Mouse (Mus musculus) liver, postnatal 0 days (tissue): ENCODE data around the gene Atp2c2. TPM values are rescaled to one million over a fixed set of nuclear protein-coding genes. Genes with fewer than 3 reads are reported as not detected.
A peak's percentile ranks its signal among the peaks of the same experiment; 100 is the strongest.

ENCODE experiments used
- ATAC-seq: fragments of 200-750 bp; cut with Nextera tagmentation; 2 replicates; pipeline ENCODE4 v1.8.0; 2017; ENCODE audit warnings: mild to moderate bottlenecking, moderate library complexity
- DNase-seq: peaks from one replicate; pipeline ENCODE4 v3.0.0-alpha.2; 2016
- H3K27ac ChIP-seq: fragments of 300-500 bp; sonication (generic); 2 replicates; pipeline ENCODE4 v1.5.1; 2014; ENCODE audit warnings: antibody characterized with exemption, moderate library complexity, mild to moderate bottlenecking, low read depth
- H3K27me3 ChIP-seq: fragments of 300-500 bp; sonication (generic); 2 replicates; pipeline ENCODE4 v1.6.1; 2014; ENCODE audit warnings: low read length, control low read depth, mixed read lengths; ENCODE audit not compliant: insufficient read depth
- H3K36me3 ChIP-seq: fragments of 300-500 bp; sonication (generic); replicated peaks from 2 replicates; pipeline ENCODE4 v1.6.1; 2014; ENCODE audit warnings: mild to moderate bottlenecking, control low read depth, low read length, moderate library complexity, mixed read lengths; ENCODE audit not compliant: insufficient read depth
- H3K4me1 ChIP-seq: fragments of 300-500 bp; sonication (generic); 2 replicates; pipeline ENCODE4 v1.6.1; 2014; ENCODE audit warnings: antibody characterized with exemption, mild to moderate bottlenecking, control low read depth; ENCODE audit not compliant: insufficient read depth
- H3K4me2 ChIP-seq: fragments of 300-500 bp; sonication (generic); 2 replicates; pipeline ENCODE4 v1.6.1; 2014; ENCODE audit warnings: low read depth, mild to moderate bottlenecking, low read length, moderate library complexity, mixed read lengths
- H3K4me3 ChIP-seq: fragments of 300-500 bp; sonication (generic); 2 replicates; pipeline ENCODE4 v1.5.1; 2014; ENCODE audit warnings: low read depth, low read length
- H3K9ac ChIP-seq: fragments of 300-500 bp; sonication (generic); replicated peaks from 2 replicates; pipeline ENCODE4 v1.6.1; 2014; ENCODE audit warnings: mild to moderate bottlenecking, moderate library complexity
- H3K9me3 ChIP-seq: fragments of 300-500 bp; sonication (generic); 2 replicates; pipeline ENCODE4 v1.6.1; 2016; ENCODE audit warnings: mild to moderate bottlenecking, control low read depth, low read length, mixed read lengths
- CTCF ChIP-seq: sonication (generic); IDR thresholded peaks from 2 replicates; pipeline ENCODE4 v1.5.1; 2016; ENCODE audit warnings: antibody characterized with exemption, low read depth
- EP300 ChIP-seq: IDR thresholded peaks from 2 replicates; pipeline ENCODE4 v1.6.1; 2016; ENCODE audit warnings: antibody characterized with exemption, low read depth, mild to moderate bottlenecking
- WGBS: fragments of 180-500 bp; shearing (Covaris S2); extraction: QIAGEN DNeasy Blood & Tissue Kit; methylation state at CpG from one replicate; pipeline ENCODE4 v1.1.7; 2014; ENCODE audit not compliant: insufficient replicate concordance; 5-methylcytosine and 5-hydroxymethylcytosine counted together
- polyA plus RNA-seq: library from polyadenylated mRNA; unstranded; fragments of >200 nt; fragmentation: Nextera tagmentation; extraction: Ambion mirVana; gene quantifications from 2 replicates; pipeline ENCODE4 v1.2.1, GENCODE M21; 2015

Atp2c2 gene
- polyA plus RNA-seq, 1 experiment from 2014 or later = 0.05 TPM

DNA sequence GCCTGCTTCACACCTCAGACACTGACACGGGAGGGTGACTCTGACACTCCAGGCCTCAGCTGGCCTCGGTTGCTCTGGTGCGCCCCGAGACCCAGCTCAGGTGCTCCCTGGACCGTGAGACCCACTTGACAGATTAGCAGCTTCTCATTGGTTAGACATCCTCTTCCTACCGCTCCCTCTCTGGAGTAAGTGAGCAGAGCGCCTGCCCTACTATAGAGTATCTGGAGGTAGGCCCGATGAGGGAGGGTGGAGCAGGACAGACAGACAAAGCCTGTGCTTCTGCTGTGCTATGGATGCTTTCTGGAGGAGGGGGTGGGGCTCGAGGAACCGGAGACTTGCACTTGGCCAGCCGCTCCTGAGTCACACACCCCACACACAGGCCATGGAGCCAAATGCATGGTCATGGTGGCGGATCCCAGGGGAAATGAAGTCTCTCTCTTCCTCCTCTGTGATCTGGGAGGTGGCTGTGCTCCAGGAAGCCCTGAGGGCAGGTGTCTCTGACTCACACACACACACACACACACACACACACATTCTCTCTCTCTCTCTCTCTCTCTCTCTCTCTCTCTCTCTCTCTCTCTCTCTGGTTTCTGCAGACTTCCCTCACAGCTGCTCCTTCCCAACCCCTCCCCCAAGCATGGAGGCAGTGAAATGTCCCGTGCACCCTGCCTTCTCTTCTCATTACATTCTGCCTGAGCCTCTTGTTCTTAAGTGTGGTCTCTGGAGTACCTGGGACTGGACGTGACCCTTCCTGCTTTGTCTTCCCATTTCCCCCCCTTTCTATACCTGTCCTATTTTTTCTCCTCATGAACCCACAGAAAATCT is 9.3 kb downstream of the Atp2c2 start:
- TF ChIP-seq EP300 (no peak), CTCF (no peak)
- Histone ChIP-seq H3K4me2 (0 out of 2 replicates have a peak overlapping the region, but pooled peaks have one; percentile 9), H3K4me3 (no peak overlapping the region), H3K4me1 (peaks cover 3% of the 10 kb centered on the region; the same call in 1 of the 2 replicates), H3K9me3 (no peaks in the 10 kb centered on the region), H3K27me3 (no peaks in the 10 kb centered on the region), H3K9ac (no peak overlapping the region), H3K27ac (peak overlapping the region; percentile 60), H3K36me3 (no peaks in the 10 kb centered on the region)
- DNase-seq (peak; percentile 26), ATAC-seq (no peak)
- WGBS = 66% methylated on average over 14 of the region's 14 CpGs

DNA sequence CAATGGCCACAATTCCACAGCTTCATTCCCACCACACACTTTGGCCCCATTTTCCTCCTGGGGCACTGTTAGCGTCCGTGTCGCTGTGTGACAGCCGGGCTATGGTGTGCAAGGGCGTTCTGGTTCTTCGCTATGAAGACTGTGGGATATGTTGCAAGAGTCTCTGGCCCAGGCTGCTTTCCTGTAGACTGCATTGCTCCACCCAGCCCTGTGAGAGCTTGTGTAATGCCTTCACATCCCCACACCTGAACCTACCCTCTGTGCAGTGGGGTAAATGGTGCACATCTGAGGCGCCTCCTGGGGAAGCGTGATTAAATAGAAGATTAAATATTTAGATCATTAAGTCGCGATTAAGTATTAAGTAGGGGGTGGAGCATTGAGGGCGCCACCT is 9.9 kb downstream of the Atp2c2 start:
- 50% methylated on average over 11 of the region's 11 CpGs for WGBS
- Histone ChIP-seq H3K4me3 (no peak overlapping the region), H3K27ac (peak overlapping the region; percentile 60), H3K27me3 (no peaks in the 10 kb centered on the region), H3K4me2 (0 out of 2 replicates have a peak overlapping the region, but pooled peaks have one; percentile 9), H3K9ac (no peak overlapping the region), H3K9me3 (no peaks in the 10 kb centered on the region), H3K36me3 (no peaks in the 10 kb centered on the region), H3K4me1 (peaks cover 3% of the 10 kb centered on the region; the same call in 1 of the 2 replicates)
- TF ChIP-seq CTCF (no peak), EP300 (no peak)
- peak; percentile 49 for DNase-seq
- peak; percentile 81 for ATAC-seq

DNA sequence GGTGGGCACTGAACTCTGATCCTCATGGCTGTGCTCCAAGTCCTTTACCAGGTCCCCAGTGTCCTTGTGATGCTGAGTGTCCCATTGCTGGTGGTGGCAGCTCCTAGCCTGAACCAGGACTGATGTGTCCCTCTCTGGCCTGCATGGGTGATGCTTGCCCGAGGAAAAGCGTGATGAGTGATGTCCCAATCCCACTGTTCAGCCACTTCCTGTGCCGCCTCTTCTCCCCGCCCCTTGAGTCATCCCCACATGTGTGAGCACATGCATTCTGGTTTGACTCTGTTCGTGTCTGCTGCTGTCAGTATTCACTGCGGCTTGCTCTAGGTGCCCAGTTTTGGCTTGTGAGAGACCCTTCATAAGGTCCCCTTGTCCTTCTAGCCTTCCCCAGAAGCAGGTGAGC is 12.4 kb downstream of the Atp2c2 start:
- H3K36me3 ChIP-seq = no peaks in the 10 kb centered on the region
- no peaks in the 10 kb centered on the region for H3K9me3 ChIP-seq
- H3K4me3 ChIP-seq = no peak overlapping the region
- peaks cover 11% of the 10 kb centered on the region for H3K4me1 ChIP-seq
- TF ChIP-seq EP300 (no peak; the same call in 1 of the 2 replicates), CTCF (no peak)
- H3K9ac ChIP-seq = no peak overlapping the region
- no peaks in the 10 kb centered on the region for H3K27me3 ChIP-seq
- 71% methylated on average over 6 of the region's 6 CpGs for WGBS
- no peak overlapping the region for H3K4me2 ChIP-seq
- no peak overlapping the region for H3K27ac ChIP-seq
- peak; percentile 31; the same call in 1 of the 2 replicates for ATAC-seq
- peak; percentile 58 for DNase-seq

DNA sequence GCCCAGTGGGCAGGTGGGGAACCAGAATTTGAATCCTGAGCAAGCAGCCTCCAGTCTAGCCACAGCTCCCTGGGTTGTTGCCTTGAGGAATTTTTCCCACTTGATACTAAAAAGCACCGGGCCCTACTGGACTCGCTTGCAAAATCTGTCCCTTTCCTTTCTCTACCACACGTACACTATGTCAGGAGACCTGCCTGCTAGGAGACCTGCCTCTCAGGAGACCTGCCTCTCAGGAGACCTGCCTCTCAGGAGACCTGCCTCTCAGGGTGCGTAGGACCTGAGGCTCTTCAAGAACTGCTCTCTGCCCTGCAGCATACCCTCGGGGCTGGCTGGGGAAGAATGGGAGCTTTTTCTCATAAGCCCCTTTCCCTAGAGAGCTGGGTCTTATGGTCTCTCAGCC is 13.6 kb downstream of the Atp2c2 start:
- H3K4me1 ChIP-seq = peaks cover 15% of the 10 kb centered on the region
- H3K27ac ChIP-seq = no peak overlapping the region
- H3K4me3 ChIP-seq = no peak overlapping the region
- WGBS = 76% methylated on average over 5 of the region's 5 CpGs
- no peaks in the 10 kb centered on the region for H3K9me3 ChIP-seq
- H3K27me3 ChIP-seq = no peaks in the 10 kb centered on the region
- ATAC-seq (no peak), DNase-seq (no peak)
- no peak for TF ChIP-seq CTCF
- TF ChIP-seq EP300 = no peak
- H3K4me2 ChIP-seq = no peak overlapping the region
- no peaks in the 10 kb centered on the region for H3K36me3 ChIP-seq
- no peak overlapping the region for H3K9ac ChIP-seq

DNA sequence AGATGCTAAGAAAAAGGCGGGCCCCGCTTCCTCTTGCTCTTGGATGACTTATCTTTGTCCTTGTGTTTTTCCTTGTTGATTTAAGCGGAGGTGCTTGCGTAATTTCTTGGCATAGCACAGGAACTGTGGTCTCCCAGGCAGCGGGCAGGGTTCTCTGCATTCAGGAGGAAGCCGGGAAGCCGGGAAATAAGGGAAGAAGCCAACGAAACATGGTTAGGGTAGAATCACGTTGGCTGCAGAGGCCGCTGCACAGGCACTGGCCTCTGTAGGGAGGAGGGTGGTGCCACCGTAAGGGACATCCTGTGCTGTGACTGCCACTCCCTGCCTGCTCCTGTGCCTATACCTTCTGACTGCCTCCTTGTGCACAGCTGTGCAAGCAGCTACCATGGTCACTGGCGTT is 15.4 kb downstream of the Atp2c2 start:
- Histone ChIP-seq H3K4me3 (no peak overlapping the region), H3K27ac (peak overlapping the region; percentile 48; the same call in 1 of the 2 replicates), H3K9me3 (no peaks in the 10 kb centered on the region), H3K9ac (no peak overlapping the region), H3K4me2 (no peak overlapping the region), H3K36me3 (no peaks in the 10 kb centered on the region), H3K27me3 (no peaks in the 10 kb centered on the region), H3K4me1 (peaks cover 15% of the 10 kb centered on the region)
- 33% methylated on average over 12 of the region's 12 CpGs for WGBS
- ATAC-seq (peak; percentile 32; the same call in 1 of the 2 replicates), DNase-seq (peak; percentile 27)
- TF ChIP-seq CTCF = no peak
- TF ChIP-seq EP300 = no peak

DNA sequence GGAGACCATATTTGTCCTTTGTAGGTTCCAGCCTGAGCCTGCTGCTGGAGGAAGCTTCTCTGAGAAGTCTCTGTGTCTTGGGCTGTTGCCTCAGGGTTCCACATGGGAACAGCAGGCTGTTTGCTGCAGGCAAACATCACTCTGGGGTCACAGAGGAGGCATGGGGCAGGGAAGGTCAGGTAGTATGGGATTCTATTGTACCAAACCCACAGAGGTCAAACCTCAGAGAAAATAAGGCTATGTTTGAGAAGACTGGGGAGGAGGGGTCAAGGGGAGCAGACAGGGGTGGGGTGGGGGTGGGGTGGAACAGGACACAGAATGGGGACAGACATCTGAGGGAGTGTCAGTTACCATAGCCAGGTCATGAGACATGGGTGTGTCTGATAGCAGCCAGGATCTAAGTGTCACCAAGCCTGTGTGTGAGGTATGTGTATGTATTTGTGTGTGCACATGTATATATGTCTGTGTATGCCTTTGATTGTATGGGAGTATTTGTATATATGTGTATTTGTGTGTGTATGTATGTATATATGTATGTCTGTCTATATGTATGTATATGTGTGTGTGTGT is 17.0 kb downstream of the Atp2c2 start:
- Histone ChIP-seq H3K27me3 (no peaks in the 10 kb centered on the region), H3K4me2 (no peak overlapping the region), H3K4me3 (no peak overlapping the region), H3K9ac (no peak overlapping the region), H3K36me3 (no peaks in the 10 kb centered on the region), H3K4me1 (peaks cover 12% of the 10 kb centered on the region), H3K27ac (no peak overlapping the region), H3K9me3 (no peaks in the 10 kb centered on the region)
- TF ChIP-seq EP300 (no peak), CTCF (no peak)
- DNase-seq (no peak), ATAC-seq (peak; percentile 41; the same call in 1 of the 2 replicates)
